Mouse (Mus musculus) CH12.LX (cell line): ENCODE results near the gene Rab11b. TPM values are rescaled to one million over a fixed set of nuclear protein-coding genes. Genes with fewer than 3 reads are reported as not detected.

Experiments
- DNase-seq: peaks from one replicate; pipeline ENCODE4 v3.0.0-alpha.2; 2013; ENCODE audit errors: extremely low read depth
- H3K27ac ChIP-seq: 2 replicates; pipeline ENCODE4 v1.5.1; 2012; ENCODE audit warnings: low read depth, mild to moderate bottlenecking, control low read depth, moderate library complexity; ENCODE audit not compliant: insufficient read depth
- H3K27me3 ChIP-seq: replicated peaks from 2 replicates; pipeline ENCODE3; 2012; ENCODE audit warnings: inconsistent platforms
- H3K36me3 ChIP-seq, 2 experiments: replicated peaks in 1 of 2; 2 replicates each; pipeline versions ENCODE3 to v1.6.1; 2012; ENCODE audit warnings: inconsistent platforms in 1 of 2, low read length in 1 of 2, mild to moderate bottlenecking in 1 of 2, mixed read lengths in 1 of 2, moderate library complexity in 1 of 2; ENCODE audit not compliant: control insufficient read depth in 1 of 2, insufficient read depth in 1 of 2
- H3K4me1 ChIP-seq, 2 experiments: 2 replicates each; pipeline ENCODE4 v1.6.1; 2012; ENCODE audit warnings: inconsistent platforms in 1 of 2, moderate library complexity in 1 of 2; ENCODE audit not compliant: insufficient read depth in 2 of 2, control insufficient read depth in 1 of 2
- H3K4me2 ChIP-seq: 2 replicates; pipeline ENCODE4 v1.6.1; 2012; ENCODE audit warnings: low read depth, mild to moderate bottlenecking, control low read depth; ENCODE audit not compliant: poor library complexity, insufficient read depth, severe bottlenecking
- H3K4me3 ChIP-seq, 3 experiments: fragments of 150-350 bp in 1 of 3; sonication (generic) in 1 of 3; replicated peaks in 1 of 3; 2 replicates each; pipeline versions ENCODE3 to v1.5.1; 2011 to 2012; ENCODE audit warnings: low read depth in 2 of 3, low read length in 2 of 3, mild to moderate bottlenecking in 2 of 3, moderate library complexity in 2 of 3, control low read depth in 1 of 3, improper control_type of control experiment in 1 of 3, inconsistent platforms in 1 of 3, mixed read lengths in 1 of 3; ENCODE audit not compliant: poor library complexity in 1 of 3
- H3K79me2 ChIP-seq: replicated peaks from 2 replicates; pipeline ENCODE4 v1.6.1; 2012; ENCODE audit warnings: mild to moderate bottlenecking, moderate library complexity; ENCODE audit not compliant: control insufficient read depth, poor library complexity, insufficient read depth, severe bottlenecking; ENCODE audit errors: extremely low read depth
- H3K9ac ChIP-seq: 2 replicates; pipeline ENCODE4 v1.6.1; 2012; ENCODE audit warnings: low read depth, mild to moderate bottlenecking, control low read depth, moderate library complexity; ENCODE audit not compliant: insufficient read depth
- H3K9me3 ChIP-seq: replicated peaks from 2 replicates; pipeline ENCODE3; 2012; ENCODE audit warnings: low read length, inconsistent platforms, mixed read lengths
- CHD1 ChIP-seq: IDR thresholded peaks from 2 replicates; pipeline ENCODE4 v1.6.1; 2012; ENCODE audit warnings: low read depth, low read length, improper control_type of control experiment, inconsistent platforms
- CHD2 ChIP-seq: IDR thresholded peaks from 2 replicates; pipeline ENCODE4 v1.6.1; 2011; ENCODE audit warnings: low read length, improper control_type of control experiment
- E2F4 ChIP-seq: IDR thresholded peaks from 2 replicates; pipeline ENCODE4 v1.6.1; 2011; ENCODE audit warnings: low read depth, low read length, improper control_type of control experiment; ENCODE audit not compliant: insufficient replicate concordance
- EP300 ChIP-seq: IDR thresholded peaks from 2 replicates; pipeline ENCODE4 v1.6.1; 2011; ENCODE audit warnings: low read length, improper control_type of control experiment
- ETS1 ChIP-seq: conservative IDR thresholded peaks from 2 replicates; pipeline ENCODE4 v1.6.1; 2012; ENCODE audit warnings: low read depth, mild to moderate bottlenecking, inconsistent platforms, low read length, improper control_type of control experiment, moderate library complexity
- GABPA ChIP-seq: IDR thresholded peaks from 2 replicates; pipeline ENCODE4 v1.6.1; 2012; ENCODE audit warnings: low read depth, low read length, improper control_type of control experiment, inconsistent platforms; ENCODE audit not compliant: insufficient replicate concordance
- HCFC1 ChIP-seq: IDR thresholded peaks from 2 replicates; pipeline ENCODE4 v1.6.1; 2012; ENCODE audit warnings: low read depth, mild to moderate bottlenecking, inconsistent platforms, low read length, improper control_type of control experiment
- IRF4 ChIP-seq: IDR thresholded peaks from 2 replicates; pipeline ENCODE4 v1.6.1; 2014; ENCODE audit warnings: low read depth, mild to moderate bottlenecking, inconsistent platforms, low read length, improper control_type of control experiment
- JUN ChIP-seq: IDR thresholded peaks from 2 replicates; pipeline ENCODE4 v1.6.1; 2011; ENCODE audit warnings: low read depth, mild to moderate bottlenecking, low read length, improper control_type of control experiment, moderate library complexity; ENCODE audit not compliant: insufficient read depth
- JUND ChIP-seq: conservative IDR thresholded peaks from 2 replicates; pipeline ENCODE4 v1.6.1; 2011; ENCODE audit warnings: low read depth, low read length, improper control_type of control experiment
- KAT2A ChIP-seq: IDR thresholded peaks from 2 replicates; pipeline ENCODE4 v1.6.1; 2012; ENCODE audit warnings: low read length, improper control_type of control experiment, inconsistent platforms; ENCODE audit not compliant: insufficient replicate concordance
- MAFK ChIP-seq: IDR thresholded peaks from 2 replicates; pipeline ENCODE4 v1.6.1; 2011; ENCODE audit warnings: low read length, improper control_type of control experiment; ENCODE audit not compliant: insufficient replicate concordance
- MAZ ChIP-seq: IDR thresholded peaks from 2 replicates; pipeline ENCODE4 v1.6.1; 2012; ENCODE audit warnings: low read depth, mild to moderate bottlenecking, inconsistent platforms, low read length, improper control_type of control experiment, moderate library complexity
- MEF2A ChIP-seq: IDR thresholded peaks from 2 replicates; pipeline ENCODE4 v1.6.1; 2014; ENCODE audit warnings: low read depth, mild to moderate bottlenecking, inconsistent platforms, low read length, improper control_type of control experiment, borderline replicate concordance
- MXI1 ChIP-seq: IDR thresholded peaks from 2 replicates; pipeline ENCODE4 v1.6.1; 2011; ENCODE audit warnings: mild to moderate bottlenecking, low read depth, low read length, improper control_type of control experiment
- MYC ChIP-seq: IDR thresholded peaks from 2 replicates; pipeline ENCODE4 v1.6.1; 2011; ENCODE audit warnings: low read depth, mild to moderate bottlenecking, improper control_type of control experiment, low read length
- NELFE ChIP-seq: IDR thresholded peaks from 2 replicates; pipeline ENCODE4 v1.6.1; 2011; ENCODE audit warnings: low read depth, low read length, improper control_type of control experiment
- NRF1 ChIP-seq: IDR thresholded peaks from 2 replicates; pipeline ENCODE4 v1.6.1; 2014; ENCODE audit warnings: low read depth, mild to moderate bottlenecking, inconsistent platforms, low read length, improper control_type of control experiment, moderate library complexity
- PAX5 ChIP-seq: IDR thresholded peaks from 2 replicates; pipeline ENCODE4 v1.6.1; 2012; ENCODE audit warnings: low read length, inconsistent platforms, mixed read lengths
- POLR2A ChIP-seq: IDR thresholded peaks from 2 replicates; pipeline ENCODE4 v1.6.1; 2011; ENCODE audit warnings: low read depth, mild to moderate bottlenecking, improper control_type of control experiment, low read length
- POLR2AphosphoS2 ChIP-seq: IDR thresholded peaks from 2 replicates; pipeline ENCODE4 v1.6.1; 2011; ENCODE audit warnings: low read depth, low read length, improper control_type of control experiment
- RAD21 ChIP-seq: IDR thresholded peaks from 2 replicates; pipeline ENCODE4 v1.6.1; 2011; ENCODE audit warnings: low read depth, mild to moderate bottlenecking, low read length, improper control_type of control experiment, moderate library complexity
- RCOR1 ChIP-seq: conservative IDR thresholded peaks from 2 replicates; pipeline ENCODE4 v1.6.1; 2012; ENCODE audit warnings: low read depth, mild to moderate bottlenecking, inconsistent platforms, low read length, improper control_type of control experiment
- SMC3 ChIP-seq: IDR thresholded peaks from 2 replicates; pipeline ENCODE4 v1.6.1; 2011; ENCODE audit warnings: low read depth, low read length, improper control_type of control experiment
- TBP ChIP-seq: conservative IDR thresholded peaks from 2 replicates; pipeline ENCODE4 v1.6.1; 2011; ENCODE audit warnings: low read depth, low read length, improper control_type of control experiment
- TCF12 ChIP-seq: IDR thresholded peaks from 2 replicates; pipeline ENCODE4 v1.6.1; 2014; ENCODE audit warnings: low read depth, mild to moderate bottlenecking, inconsistent platforms, low read length, improper control_type of control experiment
- USF1 ChIP-seq: IDR thresholded peaks from 2 replicates; pipeline ENCODE4 v1.6.1; 2014; ENCODE audit warnings: low read depth, mild to moderate bottlenecking, inconsistent platforms, low read length, improper control_type of control experiment
- USF2 ChIP-seq: conservative IDR thresholded peaks from 2 replicates; pipeline ENCODE4 v1.6.1; 2011; ENCODE audit warnings: low read depth, low read length, improper control_type of control experiment
- ZKSCAN1 ChIP-seq: IDR thresholded peaks from 2 replicates; pipeline ENCODE4 v1.6.1; 2012; ENCODE audit warnings: low read depth, inconsistent platforms, low read length, improper control_type of control experiment, borderline replicate concordance
- ZMIZ1 ChIP-seq: IDR thresholded peaks from 2 replicates; pipeline ENCODE4 v1.6.1; 2012; ENCODE audit warnings: low read depth, mild to moderate bottlenecking, inconsistent platforms, low read length, improper control_type of control experiment
- ZNF384 ChIP-seq: IDR thresholded peaks from 2 replicates; pipeline ENCODE4 v1.6.1; 2012; ENCODE audit warnings: low read depth, low read length, improper control_type of control experiment, inconsistent platforms
- dilution Hi-C: fragments of 300-500 bp; cut with MboI; formaldehyde crosslinking; loops from 2 replicates; pipeline ENCODE4 v1.14.3; 2020; ENCODE audit warnings: low sequenced_read_pairs; ENCODE audit not compliant: extremely low pct_unique_long_range_greater_than_20kb, extremely low pct_ligation_motif_present
- in situ Hi-C: fragments of 300-500 bp; cut with MboI; formaldehyde crosslinking; loops from 3 replicates; pipeline ENCODE4 v1.14.3; 2019; ENCODE audit warnings: low sequenced_read_pairs, low pct_ligation_motif_present, low pct_unique_long_range_greater_than_20kb, mixed read lengths
- polyA plus RNA-seq: library from polyadenylated mRNA; unstranded; fragments of >175 nt; gene quantifications from 2 replicates; pipeline ENCODE4 v1.2.1, GENCODE M21; 2012; ENCODE audit warnings: low read depth; ENCODE audit not compliant: insufficient read length
- total RNA-seq, 2 experiments: library from RNA; depleted of rRNA; stranded (reverse); fragments of 300-350 nt in 1 of 2; fragments of >200 nt in 1 of 2; gene quantifications; 2 replicates each; pipeline ENCODE4 v1.2.3; 2012 to 2014

The Rab11b gene
- total and polyA plus RNA-seq, 3 experiments: 17.4 to 57.9 (median 32.7) TPM

GRCm38 (mm10) chr17:33718944-33719725, 41.2 kb downstream of the Rab11b start:
- no peaks in the 10 kb centered on the region for H3K79me2 ChIP-seq
- no peaks in the 10 kb centered on the region for H3K27me3 ChIP-seq
- H3K4me3 ChIP-seq: peak overlapping the region in 1 of 3 experiments; percentile 81
- TF ChIP-seq MAZ (no peak), JUND (no peak), KAT2A (no peak)
- TF ChIP-seq, all 38 proteins: peak for 0
- in situ Hi-C loops (no loop called here), dilution Hi-C loops (no loop called here)
- Histone ChIP-seq H3K9ac (no peak overlapping the region), H3K4me2 (no peak overlapping the region), H3K27ac (no peak overlapping the region), H3K36me3 (peaks cover 0 to 2% of the 10 kb centered on the region in 2 experiments), H3K4me1 (peaks cover 0 to 8% of the 10 kb centered on the region in 2 experiments; a peak in 1 of 4 replicates), H3K9me3 (no peaks in the 10 kb centered on the region)
- DNase-seq: no peak

- Histone ChIP-seq H3K4me1 (peaks cover 0 to 8% of the 10 kb centered on the region in 2 experiments; a peak in 1 of 4 replicates), H3K9ac (peak within 1 kb of the TSS; percentile 91), H3K9me3 (no peaks in the 10 kb centered on the region), H3K79me2 (no peaks in the 10 kb centered on the region), H3K4me3 (peak within 1 kb of the TSS; percentile 81 to 91 (median 81)), H3K27me3 (no peaks in the 10 kb centered on the region), H3K27ac (no peak within 1 kb of the TSS), H3K4me2 (peak within 1 kb of the TSS; percentile 73), H3K36me3 (peaks cover 0 to 2% of the 10 kb centered on the region in 2 experiments)
- DNase-seq: peak; percentile 97
- dilution Hi-C loops: no loop called here
- in situ Hi-C loops: no loop called here
- no peak for TF ChIP-seq ETS1
- no peak for TF ChIP-seq E2F4
- TF ChIP-seq GABPA: no peak
- TF ChIP-seq ZMIZ1: no peak
- TF ChIP-seq TBP: no peak
- no peak for TF ChIP-seq MAFK
- peak; percentile 30; the same call in 1 of the 2 replicates for TF ChIP-seq CHD2
- TF ChIP-seq MAZ: no peak
- no peak for TF ChIP-seq HCFC1
- no peak for TF ChIP-seq USF1
- no peak for TF ChIP-seq MEF2A
- no peak for TF ChIP-seq ZKSCAN1
- no peak for TF ChIP-seq POLR2AphosphoS2
- peak; percentile 58; the same call in 1 of the 2 replicates for TF ChIP-seq NRF1
- TF ChIP-seq JUN: no peak
- TF ChIP-seq EP300: no peak
- TF ChIP-seq RAD21: no peak
- no peak for TF ChIP-seq CHD1
- no peak for TF ChIP-seq SMC3
- no peak for TF ChIP-seq ZNF384
- no peak for TF ChIP-seq USF2
- no peak for TF ChIP-seq PAX5
- TF ChIP-seq NELFE: 0 out of 2 replicates have a peak, but pooled peaks have one; percentile 30
- TF ChIP-seq POLR2A: peak; percentile 79
- no peak for TF ChIP-seq JUND
- TF ChIP-seq IRF4: no peak
- TF ChIP-seq MYC: no peak
- TF ChIP-seq RCOR1: no peak
- TF ChIP-seq TCF12: peak; percentile 25; the same call in 1 of the 2 replicates
- TF ChIP-seq MXI1: no peak
These were observed 41.9 kb downstream of the Rab11b start, which contains the start of gene March2 for GRCm38 (mm10) chr17:33718384-33718881. Gene March2 (minus strand): TSS chr17:33718670.
